8 mouse cellular contexts compared by ENCODE assay signal in genomic region chr9:21852128-21853091, GRCm38 (mm10). TPM values are rescaled to one million over a fixed set of nuclear protein-coding genes. Genes with fewer than 3 reads are reported as not detected.
A peak's percentile ranks its signal among the peaks of the same experiment; 100 is the strongest.
DNase-seq lines count a peak whose midpoint lies in the region; ATAC-seq lines count a peak whose summit lies in the region.

TSS of gene Dock6 (minus strand) at chr9:21852635.

- H3K36me3 ChIP-seq in forebrain, embryonic 16.5 days (ENCODE audit: control insufficient read depth, insufficient read depth): no peaks in the 10 kb centered on the region
- no peaks in the 10 kb centered on the region for H3K36me3 ChIP-seq in neural tube, embryonic 14.5 days (ENCODE audit: control insufficient read depth, insufficient read depth, low read length)

- peaks cover 5% of the 10 kb centered on the region for H3K4me1 ChIP-seq in forebrain, embryonic 16.5 days (replicated peaks; ENCODE audit: control insufficient read depth, insufficient read depth, low read length)
- H3K4me1 ChIP-seq in neural tube, embryonic 14.5 days (ENCODE audit: control insufficient read depth, insufficient read depth, low read length): 0 out of 2 replicates have a peak, but pooled peaks cover 4% of the 10 kb centered on the region

- under 1% methylated on average over 68 of the region's 68 CpGs for WGBS in forebrain, embryonic 16.5 days
- WGBS in neural tube, embryonic 14.5 days: under 1% methylated on average over 67 of the region's 68 CpGs

- no peaks in the 10 kb centered on the region for H3K27me3 ChIP-seq in forebrain, embryonic 16.5 days (replicated peaks; ENCODE audit: control insufficient read depth, insufficient read depth, low read length)
- no peaks in the 10 kb centered on the region for H3K27me3 ChIP-seq in neural tube, embryonic 14.5 days (ENCODE audit: control insufficient read depth, insufficient read depth, low read length)

- H3K9me3 ChIP-seq in forebrain, embryonic 16.5 days (ENCODE audit: control insufficient read depth, low read length): no peaks in the 10 kb centered on the region
- H3K9me3 ChIP-seq in neural tube, embryonic 14.5 days (ENCODE audit: control insufficient read depth, low read length): no peaks in the 10 kb centered on the region

- peak within 1 kb of the TSS; percentile 50 for H3K9ac ChIP-seq in forebrain, embryonic 16.5 days (replicated peaks; ENCODE audit: low read depth, low read length)
- peak within 1 kb of the TSS; percentile 45 for H3K9ac ChIP-seq in neural tube, embryonic 14.5 days (replicated peaks; ENCODE audit: low read depth, low read length)

- H3K27ac ChIP-seq in forebrain, embryonic 16.5 days (ENCODE audit: low read length): no peak within 1 kb of the TSS
- no peak within 1 kb of the TSS for H3K27ac ChIP-seq in neural tube, embryonic 14.5 days (ENCODE audit: low read depth, low read length)

- ATAC-seq in forebrain, embryonic 16.5 days: peak; percentile 86
- peak; percentile 88 for ATAC-seq in neural tube, embryonic 14.5 days (ENCODE audit: low read depth)

- intact Hi-C loops in heart, postnatal 25 days (cut with DNase I): no loop called here

- peak within 1 kb of the TSS; percentile 60 for H3K4me2 ChIP-seq in forebrain, embryonic 16.5 days (ENCODE audit: low read length)
- H3K4me2 ChIP-seq in neural tube, embryonic 14.5 days (ENCODE audit: low read depth, low read length): peak within 1 kb of the TSS; percentile 55

- DNase-seq in ES-CJ7 (ENCODE audit: low read depth, low spot score): peak; percentile 96
- peak; percentile 60 for DNase-seq in cerebellum, adult 11-12 months
- DNase-seq in heart, postnatal 25 days (ENCODE audit: low spot score): peak; percentile 84
- peak; percentile 38 to 75 for DNase-seq in layer of hippocampus, adult 18-20 months (ENCODE audit: low spot score in 2 of 2)
- peak; percentile 85 to 88 for DNase-seq in lung, adult 18-20 months
- DNase-seq in testis, postnatal 10 days (ENCODE audit: low spot score): peak; percentile 96

- peak within 1 kb of the TSS; percentile 50 for H3K4me3 ChIP-seq in forebrain, embryonic 16.5 days (replicated peaks; ENCODE audit: low read length)
- H3K4me3 ChIP-seq in neural tube, embryonic 14.5 days (ENCODE audit: low read depth, low read length): peak within 1 kb of the TSS; percentile 44

RNA-seq across cellular contexts. Expression of gene Dock6, which starts in this region (rescaled TPM):
- 11.8 and 12.0 TPM in 2 replicates for polyA plus RNA-seq in forebrain, embryonic 16.5 days (2015; fragmentation: Nextera tagmentation; extraction: Ambion mirVana)
- 10 to 100 TPM; 34.9 to 36.9 TPM for total RNA-seq in heart, postnatal 25 days (2021)
- 10 to 100 TPM; 11.3 to 13.1 TPM for total RNA-seq in layer of hippocampus, adult 18-20 months (2021)
- polyA plus RNA-seq in neural tube, embryonic 14.5 days (2014; fragmentation: Nextera tagmentation; extraction: Ambion mirVana): 8.2 and 13.8 TPM in 2 replicates
